Mouse (Mus musculus) cerebellum, adult 2 months (tissue): ENCODE measurements at regions not wholly inside any gene's neighbourhood (a gene's known extent, or its start where the extent isn't known, plus 50 kb on each side); places are given as distances from the start of the nearest gene placed in this dataset.

ENCODE experiments used
- CTCF ChIP-seq: fragments of 200-500 bp; IDR thresholded peaks from 2 replicates; pipeline ENCODE4 v1.5.1; 2011; ENCODE audit warnings: low read depth, mild to moderate bottlenecking, control low read depth, low read length, moderate library complexity, borderline replicate concordance; ENCODE audit not compliant: insufficient read depth
- POLR2A ChIP-seq: fragments of 200-500 bp; IDR thresholded peaks from 2 replicates; pipeline ENCODE4 v1.6.1; 2011; ENCODE audit warnings: low read length, control low read depth, borderline replicate concordance; ENCODE audit not compliant: insufficient read depth

GRCm38 (mm10) chr6:6330271-6330670 is 113.3 kb upstream of the Slc25a13 start:
- TF ChIP-seq CTCF (no peak), POLR2A (no peak)
